Mouse (Mus musculus) lung, embryonic 15.5 days (tissue): ENCODE data around the gene Naxd. TPM values are rescaled to one million over a fixed set of nuclear protein-coding genes. Genes with fewer than 3 reads are reported as not detected.
"Not testable (repeated sequence)": the region's sequence is repeated elsewhere in the genome, so short reads cannot be mapped to it uniquely, and the experiment has no call there.

Experiments
- ATAC-seq: fragments of 200-750 bp; cut with Nextera tagmentation; 2 replicates; pipeline ENCODE4 v1.8.0; 2017; ENCODE audit warnings: moderate number of reproducible peaks, borderline replicate concordance; ENCODE audit not compliant: low FRiP score, low TSS enrichment; ENCODE audit errors: extremely low read depth
- H3K27ac ChIP-seq: fragments of 300-500 bp; sonication (generic); 2 replicates; pipeline ENCODE4 v1.5.1; 2015; ENCODE audit warnings: moderate library complexity, mild to moderate bottlenecking, inconsistent platforms
- H3K27me3 ChIP-seq: fragments of 300-500 bp; sonication (generic); 2 replicates; pipeline ENCODE4 v1.6.1; 2015; ENCODE audit warnings: inconsistent platforms
- H3K36me3 ChIP-seq: fragments of 300-500 bp; sonication (generic); 2 replicates; pipeline ENCODE4 v1.6.1; 2015; ENCODE audit warnings: inconsistent platforms
- H3K4me1 ChIP-seq: fragments of 300-500 bp; sonication (generic); 2 replicates; pipeline ENCODE4 v1.6.1; 2015; ENCODE audit warnings: inconsistent platforms
- H3K4me2 ChIP-seq: fragments of 300-500 bp; sonication (generic); 2 replicates; pipeline ENCODE4 v1.6.1; 2015; ENCODE audit warnings: inconsistent platforms, mild to moderate bottlenecking, moderate library complexity
- H3K4me3 ChIP-seq: fragments of 300-500 bp; sonication (generic); 2 replicates; pipeline ENCODE4 v1.5.1; 2015; ENCODE audit warnings: mild to moderate bottlenecking, inconsistent platforms
- H3K9ac ChIP-seq: fragments of 300-500 bp; sonication (generic); 2 replicates; pipeline ENCODE4 v1.6.1; 2015; ENCODE audit warnings: inconsistent platforms
- H3K9me3 ChIP-seq: fragments of 300-500 bp; sonication (generic); 2 replicates; pipeline ENCODE4 v1.6.1; 2016; ENCODE audit warnings: inconsistent platforms
- WGBS: fragments of 180-500 bp; shearing (Covaris S2); methylation state at CpG from one replicate; pipeline ENCODE4 v1.1.7; 2015; 5-methylcytosine and 5-hydroxymethylcytosine counted together
- polyA plus RNA-seq: library from polyadenylated mRNA; unstranded; fragments of >200 nt; fragmentation: Nextera tagmentation; extraction: Ambion mirVana; gene quantifications from 2 replicates; pipeline ENCODE4 v1.2.1, GENCODE M21; 2015

Naxd gene
- polyA plus RNA-seq, 1 experiment from 2014 or later: 157 TPM

DNA sequence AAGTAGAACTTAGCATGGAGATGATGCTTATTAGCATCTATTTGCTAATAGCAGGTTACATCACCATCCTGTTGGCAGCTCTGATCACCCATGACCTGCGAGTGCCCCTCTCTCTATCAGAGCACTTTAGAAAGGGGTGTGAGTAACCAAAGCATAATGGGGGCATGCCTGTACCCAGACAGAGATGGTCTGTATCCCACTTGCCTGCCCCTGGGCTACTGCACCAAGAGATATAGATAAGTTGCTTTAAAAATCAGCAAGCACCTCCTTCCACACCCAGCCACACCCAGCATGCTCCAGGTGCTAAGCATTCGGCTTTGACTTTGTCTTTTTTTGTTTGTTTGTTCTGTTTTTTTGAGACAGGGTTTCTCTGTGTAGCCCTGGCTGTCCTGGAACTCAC is 21.4 kb upstream of the Naxd start:
- no peaks in the 10 kb centered on the region for H3K36me3 ChIP-seq
- H3K4me3 ChIP-seq: peak overlapping the region; percentile 70; the same call in 1 of the 2 replicates
- H3K4me2 ChIP-seq: peak overlapping the region; percentile 99
- peak overlapping the region; percentile 91 for H3K27ac ChIP-seq
- 16% methylated on average over 2 of the region's 2 CpGs for WGBS
- H3K9ac ChIP-seq: no peak overlapping the region
- peaks cover 45% of the 10 kb centered on the region for H3K27me3 ChIP-seq
- peaks cover 45% of the 10 kb centered on the region for H3K4me1 ChIP-seq
- no peak for ATAC-seq
- H3K9me3 ChIP-seq: no peaks in the 10 kb centered on the region

DNA sequence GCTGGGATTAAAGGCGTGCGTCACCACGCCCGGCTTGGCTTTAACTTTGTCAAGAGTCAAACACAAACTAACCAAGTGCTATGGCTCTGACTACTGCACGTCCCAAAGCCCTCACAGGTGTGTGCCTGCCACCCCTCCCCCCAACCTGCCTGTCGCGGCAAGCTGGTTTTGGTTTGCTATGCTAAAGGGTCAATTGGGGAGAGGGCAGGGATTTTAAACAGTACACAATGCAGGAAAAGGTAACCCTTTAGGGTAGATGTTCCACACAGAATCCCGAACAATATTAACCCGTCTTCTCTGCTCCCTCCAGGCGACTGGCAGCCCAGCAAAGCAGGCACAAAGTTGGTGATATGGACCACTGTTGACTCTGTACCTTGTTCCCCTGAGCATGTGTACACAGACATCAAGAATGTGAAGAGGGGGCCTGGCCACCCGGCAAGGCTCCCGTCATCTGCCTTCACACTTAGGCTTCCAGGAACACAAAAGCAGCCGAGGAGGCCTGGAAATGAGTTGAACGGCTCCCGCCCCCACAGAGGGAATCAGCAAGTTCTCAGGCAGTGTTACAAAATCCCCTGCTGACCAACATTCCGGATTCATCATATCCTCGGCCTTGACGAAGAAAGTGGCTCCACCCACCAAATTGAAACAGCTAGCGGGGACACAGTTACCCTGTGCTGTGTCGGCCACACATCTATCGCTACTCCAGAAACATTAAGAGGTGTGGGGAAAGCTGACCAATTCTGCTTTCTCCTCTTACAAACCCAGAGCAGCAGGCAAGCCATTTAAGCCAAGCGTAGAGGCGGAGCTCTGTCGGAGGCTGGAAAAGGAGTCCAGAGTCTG is 20.7 kb upstream of the Naxd start:
- WGBS: 6% methylated on average over 24 of the region's 24 CpGs
- peak overlapping the region; percentile 91 for H3K27ac ChIP-seq
- H3K36me3 ChIP-seq: no peaks in the 10 kb centered on the region
- H3K27me3 ChIP-seq: peaks cover 49% of the 10 kb centered on the region
- H3K4me2 ChIP-seq: peak overlapping the region; percentile 99
- H3K9me3 ChIP-seq: no peaks in the 10 kb centered on the region
- peaks cover 45% of the 10 kb centered on the region for H3K4me1 ChIP-seq
- peak overlapping the region; percentile 34 for H3K9ac ChIP-seq
- ATAC-seq: peak; percentile 66
- peak overlapping the region; percentile 70 for H3K4me3 ChIP-seq

- Histone ChIP-seq H3K4me1 (peaks cover 45% of the 10 kb centered on the region), H3K27ac (peak overlapping the region; percentile 91), H3K9me3 (no peaks in the 10 kb centered on the region), H3K9ac (peak overlapping the region; percentile 34), H3K36me3 (no peaks in the 10 kb centered on the region), H3K4me2 (peak overlapping the region; percentile 99), H3K27me3 (peaks cover 55% of the 10 kb centered on the region), H3K4me3 (peak overlapping the region; percentile 70)
- no peak for ATAC-seq
- 4% methylated on average over 9 of the region's 9 CpGs for WGBS
These were observed 20.1 kb upstream of the Naxd start for GRCm38 (mm10) chr8:11477178-11477553.

DNA sequence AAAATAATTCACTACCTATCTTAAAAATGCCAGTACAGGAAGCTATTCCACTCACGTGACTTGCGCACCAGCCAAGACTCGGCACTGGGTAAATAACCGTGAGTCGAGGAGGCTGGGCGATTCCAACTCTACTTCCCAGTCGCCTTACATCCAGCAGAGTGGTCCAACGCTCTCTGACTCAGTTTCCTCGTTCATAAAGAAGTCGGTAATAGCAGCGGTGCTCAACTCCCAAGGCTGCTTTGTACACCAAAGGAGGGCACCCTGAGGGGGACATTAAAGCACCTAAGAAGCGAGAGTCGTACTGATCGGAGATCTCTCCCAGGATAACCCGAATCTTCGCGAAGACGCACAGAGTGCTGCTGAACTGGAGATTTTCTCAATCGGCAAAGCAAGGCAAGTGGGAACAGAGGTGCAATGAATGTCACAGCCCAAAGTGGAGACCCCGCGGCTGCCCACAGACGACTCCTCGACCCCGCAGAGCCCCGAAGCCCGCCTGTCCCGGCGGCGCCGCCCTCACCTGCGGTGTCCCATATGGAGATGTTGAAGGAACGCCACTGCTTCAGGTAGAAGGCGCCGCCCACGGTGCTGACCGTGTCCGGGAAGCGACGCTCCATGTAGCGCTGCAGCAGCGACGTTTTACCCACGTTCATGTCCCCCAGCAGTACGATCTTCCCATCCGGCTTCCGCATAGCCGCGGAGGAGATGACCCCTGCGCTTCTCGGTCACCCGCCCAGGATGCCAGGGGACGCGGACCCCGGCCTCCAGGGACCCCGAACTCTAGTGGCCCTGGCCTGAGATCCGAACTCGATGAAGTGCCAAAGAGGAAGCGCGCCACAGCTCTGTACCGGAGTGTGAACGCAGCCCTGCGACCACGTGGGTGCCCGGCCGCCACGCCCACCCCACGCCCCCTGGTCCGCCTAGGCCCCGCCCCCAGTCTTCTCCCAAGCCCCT is 19.2 kb upstream of the Naxd start, which contains the start of gene Rab20:
Rab20 (minus strand) TSS at position 900 of the 951 bp plus-strand sequence.
- Histone ChIP-seq H3K4me2 (peak within 1 kb of the TSS; percentile 99), H3K27ac (peak within 1 kb of the TSS; percentile 91), H3K36me3 (no peaks in the 10 kb centered on the region), H3K9ac (peak within 1 kb of the TSS; percentile 55), H3K27me3 (peaks cover 59% of the 10 kb centered on the region), H3K9me3 (no peaks in the 10 kb centered on the region), H3K4me1 (peaks cover 42% of the 10 kb centered on the region), H3K4me3 (peak within 1 kb of the TSS; percentile 70)
- WGBS: under 1% methylated on average over 69 of the region's 69 CpGs
- ATAC-seq: peak; percentile 67

- peaks cover 33% of the 10 kb centered on the region for H3K4me1 ChIP-seq
These were observed 18.3 kb upstream of the Naxd start for GRCm38 (mm10) chr8:11478807-11479527.

GRCm38 (mm10) chr8:11479591-11479990 is 17.7 kb upstream of the Naxd start:
- H3K9me3 ChIP-seq: no peaks in the 10 kb centered on the region
- no peak for ATAC-seq
- no peak overlapping the region for H3K9ac ChIP-seq
- H3K4me1 ChIP-seq: peaks cover 29% of the 10 kb centered on the region
- peak overlapping the region; percentile 99 for H3K4me2 ChIP-seq
- no peak overlapping the region for H3K27ac ChIP-seq
- WGBS: 16% methylated on average over 14 of the region's 14 CpGs
- H3K27me3 ChIP-seq: peaks cover 52% of the 10 kb centered on the region
- H3K4me3 ChIP-seq: peak overlapping the region; percentile 70; the same call in 1 of the 2 replicates
- no peaks in the 10 kb centered on the region for H3K36me3 ChIP-seq

More at GRCm38 (mm10) chr8:11478807-11479527, 18.3 kb upstream of the Naxd start:
- Histone ChIP-seq H3K4me2 (peak overlapping the region; percentile 99), H3K27me3 (peaks cover 59% of the 10 kb centered on the region), H3K4me3 (peak overlapping the region; percentile 70), H3K27ac (peak overlapping the region; percentile 31), H3K9ac (no peak overlapping the region), H3K36me3 (no peaks in the 10 kb centered on the region), H3K9me3 (no peaks in the 10 kb centered on the region)
- 5% methylated on average over 23 of the region's 23 CpGs for WGBS
- no peak for ATAC-seq

GRCm38 (mm10) chr8:11481876-11482275 is 15.4 kb upstream of the Naxd start:
- H3K4me1 ChIP-seq: peaks cover 15% of the 10 kb centered on the region
- no peak overlapping the region for H3K27ac ChIP-seq
- ATAC-seq: no peak
- H3K36me3 ChIP-seq: no peaks in the 10 kb centered on the region
- no peak overlapping the region for H3K4me2 ChIP-seq
- H3K9me3 ChIP-seq: no peaks in the 10 kb centered on the region
- no peak overlapping the region for H3K9ac ChIP-seq
- H3K4me3 ChIP-seq: no peak overlapping the region
- 65% methylated on average over 3 of the region's 3 CpGs for WGBS
- peaks cover 41% of the 10 kb centered on the region for H3K27me3 ChIP-seq

DNA sequence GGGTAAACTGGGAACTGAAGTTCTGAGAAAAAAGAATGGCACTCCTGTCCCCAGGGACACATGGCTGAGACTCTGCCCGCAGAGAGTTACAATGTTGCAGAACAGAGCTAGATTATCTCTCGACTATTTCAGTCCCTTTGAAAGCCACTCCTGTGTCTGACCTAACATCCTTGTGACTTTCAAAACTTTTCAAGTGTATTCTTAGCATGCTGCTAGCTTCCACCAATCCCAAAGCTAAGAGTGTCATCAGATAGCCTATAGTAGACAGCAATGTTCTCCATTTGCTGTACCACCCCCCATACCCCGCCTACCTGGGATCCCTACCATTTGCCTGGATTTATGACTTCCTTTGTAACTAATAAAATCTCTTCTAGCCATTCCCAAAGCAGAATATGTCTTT is 14.8 kb upstream of the Naxd start:
- Histone ChIP-seq H3K4me1 (peaks cover 13% of the 10 kb centered on the region), H3K27ac (no peak overlapping the region), H3K9me3 (no peaks in the 10 kb centered on the region), H3K4me2 (no peak overlapping the region), H3K36me3 (no peaks in the 10 kb centered on the region), H3K27me3 (peaks cover 41% of the 10 kb centered on the region), H3K9ac (no peak overlapping the region), H3K4me3 (no peak overlapping the region)
- 59% methylated on average over 3 of the region's 3 CpGs for WGBS
- ATAC-seq: no peak

GRCm38 (mm10) chr8:11486142-11486541 is 11.2 kb upstream of the Naxd start:
- H3K9ac ChIP-seq: no peak overlapping the region
- no peaks in the 10 kb centered on the region for H3K36me3 ChIP-seq
- 24% methylated on average over 7 of the region's 7 CpGs for whole genome bisulfite sequencing
- peaks cover 16% of the 10 kb centered on the region for H3K27me3 ChIP-seq
- ATAC-seq: 0 out of 2 replicates have a peak, but pooled peaks have one; percentile 43
- no peak overlapping the region for H3K27ac ChIP-seq
- H3K4me2 ChIP-seq: no peak overlapping the region
- no peak overlapping the region for H3K4me3 ChIP-seq
- H3K9me3 ChIP-seq: no peaks in the 10 kb centered on the region
- H3K4me1 ChIP-seq: no peaks in the 10 kb centered on the region

- Histone ChIP-seq H3K4me2 (no peak overlapping the region), H3K27me3 (peaks cover 7% of the 10 kb centered on the region; the same call in 1 of the 2 replicates), H3K4me3 (no peak overlapping the region), H3K36me3 (no peaks in the 10 kb centered on the region), H3K4me1 (no peaks in the 10 kb centered on the region), H3K9ac (no peak overlapping the region), H3K9me3 (no peaks in the 10 kb centered on the region), H3K27ac (no peak overlapping the region)
- no peak for ATAC-seq
- 65% methylated on average over 4 of the region's 4 CpGs for WGBS
These were observed 10.1 kb upstream of the Naxd start for GRCm38 (mm10) chr8:11487229-11487628.

GRCm38 (mm10) chr8:11492340-11492739 is 5.0 kb upstream of the Naxd start:
- not testable (repeated sequence) for H3K9ac ChIP-seq, H3K4me3 ChIP-seq, H3K27ac ChIP-seq, H3K9me3 ChIP-seq, H3K36me3 ChIP-seq, H3K27me3 ChIP-seq, H3K4me1 ChIP-seq, ATAC-seq, H3K4me2 ChIP-seq
- WGBS: 69% methylated on average over 2 of the region's 2 CpGs
